Mouse (Mus musculus): ENCODE measurements around the gene Gpr139.

DNA sequence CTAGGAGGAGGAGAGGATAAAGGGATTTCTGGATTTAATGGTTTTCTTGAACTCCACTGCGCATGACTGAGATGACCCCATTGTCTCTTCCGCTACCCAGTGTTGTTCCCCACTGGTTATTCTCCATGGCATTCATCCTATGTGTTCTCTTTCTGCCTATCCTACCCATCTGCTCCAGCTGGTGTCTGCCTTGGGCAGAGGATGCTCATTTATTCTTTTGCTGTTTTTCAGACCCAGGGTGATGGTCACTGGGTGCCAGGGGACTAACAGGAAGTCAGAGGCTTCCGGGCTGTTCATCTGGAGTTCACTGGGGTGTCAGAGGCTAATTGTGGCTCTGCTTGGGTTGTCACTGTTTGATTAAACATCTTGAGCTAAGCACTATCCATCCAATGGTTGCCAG lies 24.4 kb downstream of the Gpr139 start:
- TF ChIP-seq CTCF (IDR thresholded peaks at IDR 0.05) (no peak), EP300 (IDR thresholded peaks at IDR 0.05) (no peak)

Measured in lung, postnatal 0 days (tissue).